8 mouse cellular contexts compared by ENCODE assay signal in genomic region chr6:47239376-47239921, GRCm38 (mm10).
A peak's percentile ranks its signal among the peaks of the same experiment; 100 is the strongest.
DNase-seq lines count a peak whose midpoint lies in the region; ATAC-seq lines count a peak whose summit lies in the region.

No protein-coding gene starts in this region.

- H3K36me3 ChIP-seq in limb, embryonic 10.5 days: no peaks in the 10 kb centered on the region
- no peaks in the 10 kb centered on the region for H3K36me3 ChIP-seq in stomach, embryonic 15.5 days

- WGBS in limb, embryonic 10.5 days: 60% methylated on average over 3 of the region's 3 CpGs
- 39% methylated on average over 3 of the region's 3 CpGs for WGBS in stomach, embryonic 15.5 days

- no peak for DNase-seq in frontal cortex, postnatal 10 days (ENCODE audit: low spot score in 2 of 2)
- DNase-seq in frontal cortex, adult 2 months (ENCODE audit: extremely low spot score in 1 of 2, low spot score in 1 of 2): peak; percentile 23 to 75
- DNase-seq in limb, embryonic 10.5 days (ENCODE audit: low spot score): no peak
- no peak for DNase-seq in kidney, adult 8-10 months
- no peak for DNase-seq in natural killer cell, adult 2 months (ENCODE audit: low spot score in 2 of 2)
- DNase-seq in kidney, postnatal 10 days: no peak

- H3K4me3 ChIP-seq in limb, embryonic 10.5 days: no peak overlapping the region
- H3K4me3 ChIP-seq in stomach, embryonic 15.5 days (replicated peaks): no peak overlapping the region

- H3K9me3 ChIP-seq in limb, embryonic 10.5 days (replicated peaks): no peaks in the 10 kb centered on the region
- no peaks in the 10 kb centered on the region for H3K9me3 ChIP-seq in stomach, embryonic 15.5 days

- no peak overlapping the region for H3K4me2 ChIP-seq in stomach, embryonic 15.5 days

- no peaks in the 10 kb centered on the region for H3K27me3 ChIP-seq in limb, embryonic 10.5 days (ENCODE audit: low read depth, poor library complexity, severe bottlenecking)
- no peaks in the 10 kb centered on the region for H3K27me3 ChIP-seq in stomach, embryonic 15.5 days (replicated peaks)

- H3K27ac ChIP-seq in limb, embryonic 10.5 days: peak overlapping the region; percentile 39; the same call in 1 of the 2 replicates
- no peak overlapping the region for H3K27ac ChIP-seq in stomach, embryonic 15.5 days

- H3K4me1 ChIP-seq in limb, embryonic 10.5 days: peaks cover 18% of the 10 kb centered on the region
- H3K4me1 ChIP-seq in stomach, embryonic 15.5 days: no peaks in the 10 kb centered on the region

- H3K9ac ChIP-seq in stomach, embryonic 15.5 days: no peak overlapping the region

- peak; percentile 98 for ATAC-seq in frontal cortex, adult (ENCODE audit: low TSS enrichment)
- ATAC-seq in stomach, embryonic 15.5 days (ENCODE audit: insufficient read depth, low FRiP score, low read depth): peak; percentile 44; the same call in 1 of the 2 replicates

Comparison
In these comparisons a context has a peak if more than half of its experiments do, and no peak if none do; other contexts are left out.
1. DNase-seq: peak in frontal cortex, adult 2 months (2 of 2); none in frontal cortex, postnatal 10 days (0 of 2), limb, embryonic 10.5 days (single experiment), kidney, adult 8-10 months (0 of 2), natural killer cell, adult 2 months (0 of 2) and kidney, postnatal 10 days (single experiment).